Mouse (Mus musculus) heart, adult 8-10 months (tissue): ENCODE data around the gene Sobp. TPM values are rescaled to one million over a fixed set of nuclear protein-coding genes. Genes with fewer than 3 reads are reported as not detected.

ENCODE experiments used
- DNase-seq: peaks from one replicate; pipeline ENCODE4 v3.0.0; 2022; ENCODE audit warnings: low spot score
- total RNA-seq, 4 experiments: library from RNA; stranded (reverse); gene quantifications; 2 replicates each; pipeline ENCODE4 v1.2.4; 2022

Sobp gene
- total RNA-seq, 4 experiments from 2014 or later: 13.3 to 17.7 (median 15.5) TPM

- no peak for DNase-seq
Observed at GRCm38 (mm10) chr10:43087421-43087820, 86.9 kb downstream of the Sobp start.

GRCm38 (mm10) chr10:43086888-43087287 is 87.4 kb downstream of the Sobp start:
- no peak for DNase-seq

GRCm38 (mm10) chr10:43084087-43084366 is 90.3 kb downstream of the Sobp start:
- DNase-seq: no peak

- DNase-seq: no peak
Observed at GRCm38 (mm10) chr10:43083288-43084086, 90.8 kb downstream of the Sobp start.

GRCm38 (mm10) chr10:43081316-43081715 is 93.0 kb downstream of the Sobp start:
- no peak for DNase-seq

- DNase-seq: no peak
Observed at GRCm38 (mm10) chr10:43075535-43076152, 98.7 kb downstream of the Sobp start.

GRCm38 (mm10) chr10:43073281-43073680 is 101.0 kb downstream of the Sobp start:
- DNase-seq: no peak

- DNase-seq: no peak
Observed at GRCm38 (mm10) chr10:43070893-43071292, 103.4 kb downstream of the Sobp start.

GRCm38 (mm10) chr10:43065331-43065730 is 109.0 kb downstream of the Sobp start:
- no peak for DNase-seq

- no peak for DNase-seq
Observed at GRCm38 (mm10) chr10:43061519-43062105, 112.7 kb downstream of the Sobp start.

GRCm38 (mm10) chr10:43055405-43055804 is 118.9 kb downstream of the Sobp start:
- DNase-seq: no peak

GRCm38 (mm10) chr10:43054776-43055175 is 119.6 kb downstream of the Sobp start:
- no peak for DNase-seq

- no peak for DNase-seq
Observed at GRCm38 (mm10) chr10:43053861-43054560, 120.3 kb downstream of the Sobp start.

GRCm38 (mm10) chr10:43052462-43052861 is 121.9 kb downstream of the Sobp start:
- no peak for DNase-seq

- DNase-seq: no peak
Observed at GRCm38 (mm10) chr10:43047804-43048348, 126.5 kb downstream of the Sobp start.

- peak; percentile 56 for DNase-seq
Observed at GRCm38 (mm10) chr10:43043351-43044209, 130.8 kb downstream of the Sobp start.

- no peak for DNase-seq
Observed at GRCm38 (mm10) chr10:43042591-43043327, 131.6 kb downstream of the Sobp start.

GRCm38 (mm10) chr10:43041794-43042193 is 132.5 kb downstream of the Sobp start:
- no peak for DNase-seq

- DNase-seq: no peak
Observed at GRCm38 (mm10) chr10:43037455-43037793, 136.9 kb downstream of the Sobp start.

GRCm38 (mm10) chr10:43036646-43037454 is 137.5 kb downstream of the Sobp start:
- DNase-seq: no peak
